Mouse (Mus musculus) granulocyte monocyte progenitor cell, adult 5-6 weeks (primary cell): ENCODE measurements around the gene Tnfsf15. TPM values are rescaled to one million over a fixed set of nuclear protein-coding genes. Genes with fewer than 3 reads are reported as not detected.

Experiments
- ATAC-seq: replicated peaks from 2 replicates; pipeline ENCODE4 v1.8.0; 2016; ENCODE audit warnings: mild to moderate bottlenecking, moderate TSS enrichment, inconsistent platforms; ENCODE audit not compliant: poor library complexity, severe bottlenecking
- total RNA-seq, 2 experiments: library from RNA; stranded (forward) in 1 of 2; stranded (reverse) in 1 of 2; fragments of 200-712, 200-1000 nt in 1 of 2; fragments of >200 nt in 1 of 2; fragmentation: Nextera tagmentation in 1 of 2; gene quantifications; 2 replicates each; pipeline ENCODE4 v1.2.3; 2014 to 2017

Tnfsf15 gene
- total RNA-seq (2014; fragmentation: Nextera tagmentation) (0.26 and 1.2 TPM in 2 replicates), total RNA-seq (2017) (0.88 TPM in 1 of 2 replicates, not detected in the other)

GRCm38 (mm10) chr4:63744693-63745171 is at the start of gene Tnfsf15:
Gene Tnfsf15 (minus strand): TSS chr4:63745113.
- no peak; the same call in 1 of the 2 replicates for ATAC-seq

GRCm38 (mm10) chr4:63792328-63792727 is 47.4 kb upstream of the Tnfsf15 start:
- ATAC-seq, result peak; percentile 80

- ATAC-seq, result no peak
These were observed 40.6 kb upstream of the Tnfsf15 start for GRCm38 (mm10) chr4:63785466-63785865.

DNA sequence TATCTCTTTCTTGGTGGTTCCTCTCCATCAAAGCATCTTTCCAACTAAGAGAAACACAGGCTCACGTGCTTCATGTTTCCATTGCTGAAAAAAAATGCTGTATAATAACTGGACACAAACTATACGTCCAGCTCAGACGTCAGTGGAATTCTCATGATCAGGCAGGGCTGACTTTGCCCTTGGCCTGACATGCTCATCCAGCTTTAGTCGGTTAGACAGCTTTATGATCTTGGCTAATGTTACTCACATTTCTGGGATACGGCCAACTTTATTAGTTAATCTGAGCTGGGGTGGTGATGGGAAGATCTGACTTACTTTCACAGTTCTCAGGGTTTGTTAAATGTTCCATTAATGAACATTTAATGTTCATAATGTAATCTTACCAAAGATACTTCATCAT is 38.9 kb upstream of the Tnfsf15 start:
- ATAC-seq, result no peak

DNA sequence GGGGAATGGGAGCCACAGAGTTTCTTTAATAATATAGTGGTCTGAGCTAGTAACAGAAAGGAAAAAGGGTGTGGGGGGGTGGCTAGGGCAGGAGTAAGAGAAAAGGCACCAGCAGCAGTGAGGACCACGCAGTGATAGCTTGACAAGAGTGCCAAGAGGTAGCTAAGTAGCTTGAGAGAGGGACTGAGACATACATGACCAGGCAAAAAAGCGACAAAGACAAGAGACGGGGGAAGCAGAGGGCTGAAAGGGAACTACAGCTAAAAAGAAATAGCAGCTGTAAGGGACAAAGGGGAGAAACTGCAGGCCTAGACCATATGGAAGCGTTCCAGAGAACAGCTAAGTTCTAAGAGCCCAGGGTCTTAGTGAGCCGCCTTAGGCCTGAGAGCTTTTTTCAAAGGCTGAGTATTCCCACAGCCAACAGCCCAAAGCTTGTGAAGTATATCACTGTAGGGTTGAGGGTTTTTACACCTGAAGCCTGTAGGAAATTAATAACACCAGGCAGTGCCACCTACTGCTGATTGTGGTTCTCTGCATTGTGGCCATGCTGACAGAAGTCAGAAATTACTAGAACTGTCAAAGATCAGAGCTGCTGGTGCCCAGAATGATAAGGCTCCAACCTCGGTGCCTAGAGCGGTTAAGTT is 38.2 kb upstream of the Tnfsf15 start:
- ATAC-seq, result peak; percentile 17

GRCm38 (mm10) chr4:63777223-63777622 is 32.3 kb upstream of the Tnfsf15 start:
- no peak for ATAC-seq

GRCm38 (mm10) chr4:63773306-63774090 is 28.6 kb upstream of the Tnfsf15 start:
- peak; percentile 74 for ATAC-seq

DNA sequence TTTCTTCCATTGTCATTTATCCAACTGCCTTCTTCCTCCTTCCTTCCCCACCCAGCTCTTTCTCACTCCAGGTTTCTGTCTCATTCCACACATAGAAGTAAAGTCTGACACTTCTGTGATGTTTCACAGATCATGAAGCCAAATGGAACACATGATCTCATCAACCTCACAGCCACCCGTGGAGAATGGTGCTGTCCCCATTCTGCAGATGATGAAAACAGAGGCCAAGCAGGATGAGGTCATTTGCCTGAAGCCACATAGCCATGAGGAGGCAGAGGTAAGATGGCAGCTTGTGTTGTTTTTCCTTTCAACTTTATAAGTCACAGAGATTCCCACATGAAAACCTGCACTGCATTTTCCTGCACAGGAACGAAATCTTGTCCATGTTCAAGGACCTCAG is 27.6 kb upstream of the Tnfsf15 start:
- no peak for ATAC-seq

DNA sequence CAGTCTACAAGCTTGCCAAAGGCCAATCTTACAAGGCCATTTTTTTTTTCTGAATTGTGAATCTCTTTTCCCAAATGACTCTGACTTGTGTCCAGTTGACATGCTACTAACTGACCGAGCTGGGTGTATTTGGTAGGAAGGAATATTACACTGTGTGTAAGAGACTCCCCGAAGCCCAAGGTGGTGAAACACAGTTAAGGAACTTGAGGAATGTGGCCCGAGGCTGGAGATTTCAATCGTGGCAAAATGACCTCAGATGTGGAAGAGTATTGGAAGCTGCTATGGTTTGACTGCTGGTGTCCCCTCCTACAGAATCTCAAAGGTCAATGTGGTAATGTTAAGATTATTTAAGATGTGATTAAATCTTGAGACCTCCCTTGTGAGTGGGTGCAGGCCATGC is 26.4 kb upstream of the Tnfsf15 start:
- no peak for ATAC-seq

- ATAC-seq, result peak; percentile 74
These were observed 24.2 kb upstream of the Tnfsf15 start for GRCm38 (mm10) chr4:63769161-63769560.

DNA sequence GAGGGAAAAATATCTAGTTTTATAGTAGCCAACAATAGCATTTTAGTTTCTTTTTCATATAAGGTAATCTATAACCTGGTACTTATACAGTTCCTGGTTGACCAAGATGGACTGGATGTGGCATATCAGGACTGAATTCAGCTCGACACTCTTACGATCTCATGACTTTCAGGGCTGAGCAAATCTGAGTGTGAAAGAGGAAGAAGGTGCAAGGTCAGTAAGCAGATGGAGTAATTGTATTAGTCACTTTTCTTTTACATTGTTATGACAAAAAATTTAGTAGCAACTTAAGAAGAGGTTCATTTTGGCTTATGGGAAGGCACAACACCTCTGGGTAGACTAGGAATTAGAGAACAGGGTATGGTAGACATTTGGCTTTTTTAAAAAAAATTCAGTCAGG is 20.1 kb upstream of the Tnfsf15 start:
- ATAC-seq, result peak; percentile 76

- ATAC-seq, result no peak
These were observed 15.0 kb upstream of the Tnfsf15 start for GRCm38 (mm10) chr4:63759931-63760330.

GRCm38 (mm10) chr4:63757527-63758154 is 12.7 kb upstream of the Tnfsf15 start:
- ATAC-seq, result no peak

DNA sequence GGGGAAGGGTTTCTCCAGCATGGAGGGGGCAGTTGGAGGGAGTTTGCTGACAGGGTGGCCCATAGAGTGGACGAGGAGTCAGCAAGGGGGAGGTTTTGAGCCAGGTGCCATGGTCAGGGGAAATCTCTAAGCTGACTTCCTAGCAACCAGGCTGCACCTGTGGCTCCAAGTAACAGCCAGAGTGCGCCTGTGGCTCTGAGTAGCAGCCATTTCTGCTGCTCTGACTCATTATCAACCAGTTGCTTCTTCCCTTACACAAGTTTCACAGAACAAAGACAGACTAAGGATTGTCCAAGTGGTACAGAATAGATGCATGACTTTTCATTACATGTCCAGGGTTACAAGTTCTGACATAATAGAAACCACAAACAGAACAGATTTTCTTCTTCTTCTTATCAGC is 11.2 kb upstream of the Tnfsf15 start:
- no peak for ATAC-seq

DNA sequence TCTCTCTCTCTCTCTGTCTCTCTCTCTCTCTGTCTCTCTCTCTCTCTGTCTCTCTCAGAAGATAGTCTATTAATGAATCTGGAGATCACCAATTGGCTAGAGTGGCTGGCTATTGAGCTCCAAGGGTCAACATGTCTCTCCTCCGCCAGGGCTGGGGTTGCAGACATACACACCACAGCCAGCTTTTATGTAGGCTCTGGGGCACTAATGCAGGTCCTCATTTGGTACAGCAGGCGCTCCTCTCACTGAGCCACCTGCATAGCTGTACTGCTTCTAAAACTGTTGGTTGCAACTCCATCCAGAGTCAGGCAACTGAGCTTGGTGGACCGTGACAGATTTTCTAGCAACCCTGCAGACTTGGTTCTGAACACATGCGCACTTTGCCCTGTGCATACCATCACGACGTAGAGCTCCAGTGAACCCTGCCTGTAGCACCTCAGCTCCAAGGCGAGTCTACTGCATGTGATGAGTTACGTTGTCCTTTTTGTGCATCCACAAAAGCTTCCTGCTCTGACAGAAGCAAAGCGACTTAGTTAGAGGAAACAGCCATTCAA is 9.6 kb upstream of the Tnfsf15 start:
- no peak for ATAC-seq

GRCm38 (mm10) chr4:63753855-63754254 is 8.9 kb upstream of the Tnfsf15 start:
- no peak for ATAC-seq

DNA sequence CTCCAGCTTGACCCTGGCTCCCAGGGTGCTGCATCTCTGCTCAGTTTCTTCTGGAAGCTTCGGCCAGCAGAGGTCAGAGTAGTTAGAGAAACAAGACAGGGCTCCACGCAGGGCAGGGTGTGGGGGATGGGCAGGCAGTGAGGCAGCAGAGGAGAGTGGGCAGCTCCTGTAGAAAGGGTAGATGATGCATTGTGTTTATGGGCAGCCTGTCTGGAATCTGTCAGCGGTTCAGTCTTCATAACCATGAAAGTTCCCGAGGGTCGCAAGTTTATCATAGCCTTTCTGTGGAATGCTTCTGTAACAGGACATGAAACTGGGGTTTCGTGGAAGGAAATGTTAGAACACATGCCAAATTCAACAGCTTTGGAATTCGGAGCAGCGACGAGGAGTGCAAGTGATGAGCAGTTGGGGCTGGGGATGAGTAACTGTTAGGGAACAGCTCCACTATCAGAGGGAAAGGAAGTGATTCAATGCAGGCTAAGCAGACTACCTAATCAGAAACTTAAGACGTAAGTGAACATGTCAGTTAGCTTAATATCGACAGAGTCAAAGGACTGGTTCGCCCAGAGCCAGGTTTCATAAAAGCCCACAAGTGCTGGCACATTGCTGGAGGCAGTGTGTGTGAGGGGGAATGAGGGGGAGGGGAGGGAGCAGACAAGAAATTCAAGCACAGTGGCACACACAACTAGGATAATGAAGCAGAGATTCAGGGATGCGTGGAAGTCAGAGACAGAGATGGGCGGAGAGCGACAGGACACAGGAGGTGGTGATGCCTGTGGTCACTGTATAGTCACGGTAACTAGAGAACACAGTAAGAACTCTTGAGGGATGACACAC is 8.0 kb upstream of the Tnfsf15 start:
- peak; percentile 70 for ATAC-seq

GRCm38 (mm10) chr4:63748061-63748730 is 3.3 kb upstream of the Tnfsf15 start:
- no peak for ATAC-seq

DNA sequence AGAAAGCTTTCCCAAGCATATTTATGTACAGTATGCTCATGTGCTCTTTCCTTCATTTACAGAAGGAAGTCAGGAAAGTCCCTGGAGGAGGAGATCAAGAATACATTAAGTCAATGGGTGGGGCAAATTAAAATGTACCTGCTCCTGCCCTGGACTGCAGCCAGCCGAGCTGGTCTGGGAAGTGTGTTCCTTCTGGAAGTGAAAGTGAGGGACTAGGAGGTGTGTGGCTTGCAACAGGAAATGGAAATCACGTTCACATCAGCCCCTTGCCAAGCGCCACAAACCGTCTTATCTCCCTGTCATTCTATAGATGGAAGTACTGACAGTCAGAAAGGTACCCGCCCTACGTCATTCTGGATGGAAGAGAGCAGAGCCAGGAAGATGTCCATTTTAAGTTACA is 358 bp upstream of the Tnfsf15 start:
- ATAC-seq, result peak; percentile 80
